Mouse (Mus musculus) embryonic facial prominence, embryonic 10.5 days (tissue): ENCODE measurements around the gene Alkbh3. TPM values are rescaled to one million over a fixed set of nuclear protein-coding genes. Genes with fewer than 3 reads are reported as not detected.

ENCODE experiments used
- DNase-seq: peaks from one replicate; pipeline ENCODE4 v3.0.0-alpha.2; 2017; ENCODE audit warnings: low spot score
- H3K27ac ChIP-seq: fragments of 300-500 bp; sonication (generic); replicated peaks from 2 replicates; pipeline ENCODE4 v1.5.1; 2016; ENCODE audit warnings: mild to moderate bottlenecking
- H3K27me3 ChIP-seq: fragments of 300-500 bp; sonication (generic); replicated peaks from 2 replicates; pipeline ENCODE4 v1.6.1; 2016; ENCODE audit warnings: low read depth, mild to moderate bottlenecking; ENCODE audit not compliant: poor library complexity, severe bottlenecking
- H3K36me3 ChIP-seq: fragments of 300-500 bp; sonication (generic); replicated peaks from 2 replicates; pipeline ENCODE4 v1.6.1; 2016; ENCODE audit warnings: mild to moderate bottlenecking, moderate library complexity
- H3K4me1 ChIP-seq: fragments of 300-500 bp; sonication (generic); 2 replicates; pipeline ENCODE4 v1.6.1; 2016
- H3K4me3 ChIP-seq: fragments of 300-500 bp; sonication (generic); 2 replicates; pipeline ENCODE4 v1.5.1; 2016; ENCODE audit warnings: mild to moderate bottlenecking, moderate library complexity
- H3K9me3 ChIP-seq: fragments of 300-500 bp; sonication (generic); 2 replicates; pipeline ENCODE4 v1.6.1; 2016; ENCODE audit warnings: mild to moderate bottlenecking
- WGBS: fragments of 180-500 bp; shearing (Covaris S2); methylation state at CpG from one replicate; pipeline ENCODE4 v1.1.7; 2016; 5-methylcytosine and 5-hydroxymethylcytosine counted together
- polyA plus RNA-seq: library from polyadenylated mRNA; unstranded; fragments of >200 nt; fragmentation: Nextera tagmentation; extraction: Ambion mirVana; gene quantifications from 2 replicates; pipeline ENCODE4 v1.2.1, GENCODE M21; 2016

The Alkbh3 gene
- polyA plus RNA-seq, 1 experiment from 2014 or later = 57.0 TPM

- WGBS = 93% methylated on average over 3 of the region's 3 CpGs
- Histone ChIP-seq H3K27me3 (no peaks in the 10 kb centered on the region), H3K36me3 (peaks cover 31% of the 10 kb centered on the region), H3K27ac (no peak overlapping the region), H3K9me3 (no peaks in the 10 kb centered on the region), H3K4me3 (no peak overlapping the region), H3K4me1 (no peaks in the 10 kb centered on the region)
- DNase-seq = no peak
Measured at GRCm38 (mm10) chr2:94042461-94042860, 31.9 kb upstream of the Alkbh3 start.

- Histone ChIP-seq H3K4me3 (no peak overlapping the region), H3K27ac (no peak overlapping the region), H3K4me1 (no peaks in the 10 kb centered on the region), H3K36me3 (peaks cover 36% of the 10 kb centered on the region), H3K27me3 (no peaks in the 10 kb centered on the region), H3K9me3 (no peaks in the 10 kb centered on the region)
- WGBS = 92% methylated on average over 5 of the region's 5 CpGs
- DNase-seq = no peak
Measured at GRCm38 (mm10) chr2:94040391-94041125, 30.0 kb upstream of the Alkbh3 start.

- WGBS = 72% methylated on average over 9 of the region's 9 CpGs
- no peaks in the 10 kb centered on the region for H3K27me3 ChIP-seq
- H3K4me3 ChIP-seq = no peak overlapping the region
- no peaks in the 10 kb centered on the region for H3K9me3 ChIP-seq
- H3K36me3 ChIP-seq = peaks cover 58% of the 10 kb centered on the region
- no peak overlapping the region for H3K27ac ChIP-seq
- peak; percentile 64 for DNase-seq
- H3K4me1 ChIP-seq = no peaks in the 10 kb centered on the region
Measured at GRCm38 (mm10) chr2:94035428-94036331, 25.1 kb upstream of the Alkbh3 start.

- no peaks in the 10 kb centered on the region for H3K27me3 ChIP-seq
- no peaks in the 10 kb centered on the region for H3K9me3 ChIP-seq
- H3K4me3 ChIP-seq = no peak overlapping the region
- H3K4me1 ChIP-seq = no peaks in the 10 kb centered on the region
- H3K36me3 ChIP-seq = peaks cover 45% of the 10 kb centered on the region
- DNase-seq = no peak
- H3K27ac ChIP-seq = no peak overlapping the region
Measured at GRCm38 (mm10) chr2:94030602-94031001, 20.0 kb upstream of the Alkbh3 start.

GRCm38 (mm10) chr2:94024637-94025036 is 14.0 kb upstream of the Alkbh3 start:
- Histone ChIP-seq H3K4me3 (no peak overlapping the region), H3K9me3 (no peaks in the 10 kb centered on the region), H3K27ac (no peak overlapping the region), H3K4me1 (peaks cover 8% of the 10 kb centered on the region; the same call in 1 of the 2 replicates), H3K36me3 (no peaks in the 10 kb centered on the region), H3K27me3 (no peaks in the 10 kb centered on the region)
- no peak for DNase-seq
- 55% methylated on average over 6 of the region's 6 CpGs for WGBS

GRCm38 (mm10) chr2:94002331-94002730 is 8.3 kb downstream of the Alkbh3 start:
- 7% methylated on average over 2 of the region's 2 CpGs for WGBS
- no peaks in the 10 kb centered on the region for H3K9me3 ChIP-seq
- no peaks in the 10 kb centered on the region for H3K4me1 ChIP-seq
- H3K27ac ChIP-seq = no peak overlapping the region
- H3K4me3 ChIP-seq = no peak overlapping the region
- H3K27me3 ChIP-seq = no peaks in the 10 kb centered on the region
- peaks cover 96% of the 10 kb centered on the region for H3K36me3 ChIP-seq
- DNase-seq = peak; percentile 84

- Histone ChIP-seq H3K27ac (no peak overlapping the region), H3K27me3 (no peaks in the 10 kb centered on the region), H3K4me1 (no peaks in the 10 kb centered on the region), H3K4me3 (no peak overlapping the region), H3K9me3 (no peaks in the 10 kb centered on the region), H3K36me3 (peaks cover 97% of the 10 kb centered on the region)
- 79% methylated on average over 4 of the region's 4 CpGs for WGBS
- no peak for DNase-seq
Measured at GRCm38 (mm10) chr2:94001918-94002317, 8.7 kb downstream of the Alkbh3 start.

GRCm38 (mm10) chr2:94001411-94001810 is 9.2 kb downstream of the Alkbh3 start:
- peaks cover 97% of the 10 kb centered on the region for H3K36me3 ChIP-seq
- H3K27me3 ChIP-seq = no peaks in the 10 kb centered on the region
- no peak for DNase-seq
- no peak overlapping the region for H3K27ac ChIP-seq
- no peak overlapping the region for H3K4me3 ChIP-seq
- H3K4me1 ChIP-seq = no peaks in the 10 kb centered on the region
- H3K9me3 ChIP-seq = no peaks in the 10 kb centered on the region
- WGBS = 77% methylated on average over 6 of the region's 6 CpGs

- H3K36me3 ChIP-seq = peaks cover 89% of the 10 kb centered on the region
- 95% methylated on average over 6 of the region's 6 CpGs for whole genome bisulfite sequencing
Measured at GRCm38 (mm10) chr2:93996254-93996653, 14.4 kb downstream of the Alkbh3 start, which contains the start of gene Gm27027. Gene Gm27027 (minus strand): TSS chr2:93996354.

GRCm38 (mm10) chr2:93992810-93993209 is 17.8 kb downstream of the Alkbh3 start:
- Histone ChIP-seq H3K4me3 (no peak overlapping the region), H3K4me1 (peaks cover 22% of the 10 kb centered on the region), H3K36me3 (peaks cover 91% of the 10 kb centered on the region), H3K27ac (peak overlapping the region; percentile 30; the same call in 1 of the 2 replicates), H3K27me3 (no peaks in the 10 kb centered on the region), H3K9me3 (no peaks in the 10 kb centered on the region)
- 51% methylated on average over 3 of the region's 3 CpGs for whole genome bisulfite sequencing
- DNase-seq = no peak

More at GRCm38 (mm10) chr2:93996254-93996653, 14.4 kb downstream of the Alkbh3 start, which contains the start of gene Gm27027:
- no peak for DNase-seq
- no peaks in the 10 kb centered on the region for H3K9me3 ChIP-seq
- no peaks in the 10 kb centered on the region for H3K27me3 ChIP-seq
- H3K4me3 ChIP-seq = no peak within 1 kb of the TSS
- H3K27ac ChIP-seq = no peak within 1 kb of the TSS
- peaks cover 21% of the 10 kb centered on the region for H3K4me1 ChIP-seq

GRCm38 (mm10) chr2:93992259-93992658 is 18.3 kb downstream of the Alkbh3 start:
- WGBS = 41% methylated on average over 5 of the region's 5 CpGs
- DNase-seq = peak; percentile 19
- Histone ChIP-seq H3K36me3 (peaks cover 92% of the 10 kb centered on the region), H3K27me3 (no peaks in the 10 kb centered on the region), H3K4me3 (no peak overlapping the region), H3K27ac (no peak overlapping the region), H3K9me3 (no peaks in the 10 kb centered on the region), H3K4me1 (peaks cover 22% of the 10 kb centered on the region)

GRCm38 (mm10) chr2:93991336-93991735 is 19.3 kb downstream of the Alkbh3 start:
- Histone ChIP-seq H3K9me3 (no peaks in the 10 kb centered on the region), H3K4me3 (no peak overlapping the region), H3K27ac (no peak overlapping the region), H3K36me3 (peaks cover 92% of the 10 kb centered on the region), H3K4me1 (peaks cover 22% of the 10 kb centered on the region), H3K27me3 (no peaks in the 10 kb centered on the region)
- 75% methylated on average over 3 of the region's 3 CpGs for WGBS
- no peak for DNase-seq
